Mouse (Mus musculus) forebrain, embryonic 10.5 days (tissue): ENCODE results near the gene Slirp. TPM values are rescaled to one million over a fixed set of nuclear protein-coding genes. Genes with fewer than 3 reads are reported as not detected.
"Not testable (repeated sequence)": the region's sequence is repeated elsewhere in the genome, so short reads cannot be mapped to it uniquely, and the experiment has no call there.

Experiments
- DNase-seq: peaks from one replicate; pipeline ENCODE4 v3.0.0-alpha.2; 2017; ENCODE audit warnings: low spot score; ENCODE audit errors: extremely low spot score
- H3K27ac ChIP-seq: fragments of 300-500 bp; sonication (generic); 2 replicates; pipeline ENCODE4 v1.5.1; 2016; ENCODE audit warnings: mild to moderate bottlenecking
- H3K27me3 ChIP-seq: fragments of 300-500 bp; sonication (generic); 2 replicates; pipeline ENCODE4 v1.6.1; 2016; ENCODE audit warnings: mild to moderate bottlenecking; ENCODE audit not compliant: poor library complexity, severe bottlenecking
- H3K36me3 ChIP-seq: fragments of 300-500 bp; sonication (generic); replicated peaks from 2 replicates; pipeline ENCODE4 v1.6.1; 2016; ENCODE audit warnings: mild to moderate bottlenecking, moderate library complexity
- H3K4me1 ChIP-seq: fragments of 300-500 bp; sonication (generic); 2 replicates; pipeline ENCODE4 v1.6.1; 2016
- H3K4me3 ChIP-seq: fragments of 300-500 bp; sonication (generic); 2 replicates; pipeline ENCODE4 v1.5.1; 2016; ENCODE audit warnings: mild to moderate bottlenecking, moderate library complexity
- H3K9me3 ChIP-seq: fragments of 300-500 bp; sonication (generic); 2 replicates; pipeline ENCODE4 v1.6.1; 2016; ENCODE audit warnings: mild to moderate bottlenecking, moderate library complexity
- WGBS: fragments of 180-500 bp; shearing (Covaris S2); methylation state at CpG from one replicate; pipeline ENCODE4 v1.1.7; 2016; 5-methylcytosine and 5-hydroxymethylcytosine counted together
- polyA plus RNA-seq: library from polyadenylated mRNA; unstranded; fragments of >200 nt; fragmentation: Nextera tagmentation; extraction: Ambion mirVana; gene quantifications from 2 replicates; pipeline ENCODE4 v1.2.1, GENCODE M21; 2016

The Slirp gene
- polyA plus RNA-seq, 1 experiment from 2014 or later = 319 TPM

GRCm38 (mm10) chr12:87444211-87444610, 515 bp downstream of the Slirp start:
- DNase-seq = no peak
- Histone ChIP-seq H3K4me3 (peak overlapping the region; percentile 86), H3K27ac (peak overlapping the region; percentile 95), H3K27me3 (no peaks in the 10 kb centered on the region), H3K36me3 (peaks cover 67% of the 10 kb centered on the region), H3K9me3 (no peaks in the 10 kb centered on the region), H3K4me1 (peaks cover 25% of the 10 kb centered on the region)
- 7% methylated on average over 16 of the region's 16 CpGs for WGBS

GRCm38 (mm10) chr12:87449456-87449855, 5.8 kb downstream of the Slirp start:
- Histone ChIP-seq H3K9me3 (no peaks in the 10 kb centered on the region), H3K27me3 (no peaks in the 10 kb centered on the region), H3K4me3 (no peak overlapping the region), H3K36me3 (peaks cover 91% of the 10 kb centered on the region), H3K27ac (no peak overlapping the region), H3K4me1 (peaks cover 9% of the 10 kb centered on the region)
- 90% methylated on average over 9 of the region's 9 CpGs for WGBS
- DNase-seq = no peak

DNA sequence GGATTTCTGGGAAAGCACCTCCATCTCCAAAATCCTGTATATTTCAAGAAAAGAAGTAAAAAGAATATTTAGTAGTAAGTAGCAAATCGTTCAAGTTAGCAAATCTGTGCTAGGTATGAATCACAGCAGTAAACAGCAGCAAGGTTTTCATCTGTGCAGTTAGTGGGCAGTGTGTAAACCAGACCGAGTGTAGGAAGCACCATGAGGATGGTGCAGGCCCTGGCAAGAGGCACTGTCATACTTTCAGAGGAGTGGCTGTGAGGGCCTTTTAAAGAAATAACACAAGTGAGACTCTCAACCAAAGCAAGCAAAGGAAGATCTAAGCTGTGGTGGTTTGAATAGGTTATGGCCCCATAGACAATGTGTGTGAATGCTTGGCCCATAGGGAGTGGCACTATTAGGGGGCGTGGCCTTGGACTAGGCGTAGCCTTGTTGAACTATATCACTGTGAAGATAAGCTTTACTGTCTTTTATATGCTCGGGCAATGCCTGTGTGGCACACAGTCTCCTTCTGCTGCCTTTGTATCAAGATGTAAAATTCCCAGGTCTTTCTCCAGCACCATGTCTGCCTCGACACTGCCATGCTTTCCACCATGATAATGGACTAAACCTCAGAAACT, 21.1 kb downstream of the Slirp start:
- WGBS = 92% methylated on average over 6 of the region's 6 CpGs
- Histone ChIP-seq H3K4me3 (no peak overlapping the region), H3K27me3 (no peaks in the 10 kb centered on the region), H3K27ac (no peak overlapping the region), H3K4me1 (no peaks in the 10 kb centered on the region), H3K9me3 (no peaks in the 10 kb centered on the region), H3K36me3 (peaks cover 94% of the 10 kb centered on the region)
- no peak for DNase-seq

DNA sequence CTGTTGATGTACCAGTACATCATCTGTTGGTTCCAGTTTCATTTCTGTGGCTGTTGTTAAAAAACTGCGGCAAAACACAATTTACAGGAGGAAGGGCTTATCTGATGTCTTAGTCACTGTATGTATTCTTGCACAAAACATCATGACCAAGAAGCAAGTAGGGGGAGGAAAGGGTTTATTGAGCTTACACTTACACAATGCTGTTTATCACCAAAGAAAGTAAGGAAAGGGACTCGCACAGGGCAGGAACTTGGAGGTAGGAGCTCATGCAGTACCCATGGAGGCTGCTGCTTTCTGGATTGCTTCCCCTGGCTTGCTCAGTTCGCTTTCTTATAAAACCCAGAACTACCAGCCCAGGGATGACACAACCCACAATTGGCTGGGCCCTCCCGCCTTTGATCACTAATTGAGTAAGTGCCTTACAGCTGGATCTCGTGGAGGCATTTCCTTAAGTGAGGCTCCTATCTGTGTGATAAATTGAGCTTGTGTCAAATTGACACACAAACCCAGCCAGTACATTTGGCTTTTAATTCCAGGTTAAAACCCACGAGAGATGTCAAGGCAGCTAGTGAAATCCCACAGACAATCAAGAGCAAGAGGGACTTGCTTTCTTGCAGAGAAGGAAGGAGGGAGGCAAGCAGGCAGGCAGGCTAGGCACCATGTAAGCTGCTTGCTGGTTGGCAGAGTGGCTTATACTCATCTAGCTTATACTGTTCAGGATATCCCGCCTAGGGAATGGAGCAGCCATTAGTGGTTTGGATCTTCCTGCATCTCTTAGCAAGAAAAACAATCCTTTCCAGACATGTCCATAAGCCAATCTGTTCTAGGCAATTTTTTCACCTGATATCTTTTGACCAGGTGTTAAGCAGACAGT, 26.8 kb downstream of the Slirp start:
- WGBS = 75% methylated on average over 7 of the region's 7 CpGs
- Histone ChIP-seq H3K4me1 (peaks cover 13% of the 10 kb centered on the region), H3K36me3 (peaks cover 43% of the 10 kb centered on the region), H3K27ac (peak overlapping the region; percentile 97), H3K4me3 (peak overlapping the region; percentile 88), H3K27me3 (no peaks in the 10 kb centered on the region), H3K9me3 (no peaks in the 10 kb centered on the region)
- no peak for DNase-seq

GRCm38 (mm10) chr12:87471421-87471963, 27.8 kb downstream of the Slirp start:
- peak overlapping the region; percentile 97 for H3K27ac ChIP-seq
- H3K27me3 ChIP-seq = no peaks in the 10 kb centered on the region
- no peaks in the 10 kb centered on the region for H3K9me3 ChIP-seq
- no peak for DNase-seq
- H3K4me1 ChIP-seq = peaks cover 13% of the 10 kb centered on the region
- whole genome bisulfite sequencing = under 1% methylated on average over 19 of the region's 19 CpGs
- H3K4me3 ChIP-seq = peak overlapping the region; percentile 88
- peaks cover 35% of the 10 kb centered on the region for H3K36me3 ChIP-seq

DNA sequence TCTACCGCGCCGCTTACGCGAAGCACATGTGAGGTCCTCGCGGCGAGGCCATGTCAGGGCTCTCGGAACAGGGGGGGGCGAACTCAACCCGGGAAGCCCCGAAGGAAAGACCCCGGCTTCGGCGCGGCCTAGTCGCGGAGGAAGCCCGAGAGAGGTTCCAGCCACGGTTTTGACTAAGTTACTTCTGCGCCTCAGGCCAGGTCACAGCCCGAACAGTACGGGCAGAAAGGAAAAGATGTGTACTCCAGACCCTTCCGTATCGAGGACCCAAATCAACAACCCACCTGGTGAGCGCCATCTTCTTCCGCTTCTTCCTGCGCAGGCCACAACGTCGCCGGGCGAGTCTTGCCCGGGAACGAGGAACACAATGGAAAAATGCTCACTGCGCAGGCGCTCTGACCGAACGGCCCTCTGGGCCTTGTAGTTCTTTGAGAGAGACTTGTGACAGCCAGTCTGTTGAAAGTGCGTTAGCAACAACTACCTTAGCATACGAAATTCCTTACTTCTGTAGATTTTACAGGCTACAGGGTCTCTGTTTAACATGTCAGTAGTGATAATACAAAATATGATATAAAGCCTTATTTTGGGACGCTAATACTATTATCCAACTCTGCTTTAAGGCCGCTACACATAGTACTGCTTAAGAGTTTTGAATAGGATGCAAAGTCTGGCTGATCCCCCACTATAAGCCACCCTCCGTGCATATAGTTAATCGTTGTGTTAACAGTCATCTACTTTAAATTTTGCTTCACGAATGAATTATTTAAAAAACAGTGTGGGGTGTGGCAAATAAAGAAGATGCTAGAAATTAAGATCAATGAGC, 28.5 kb downstream of the Slirp start, which contains the start of gene Snw1:
Gene Snw1 (minus strand): TSS at position 311 of the 823 bp plus-strand sequence.
- peaks cover 28% of the 10 kb centered on the region for H3K36me3 ChIP-seq
- H3K4me3 ChIP-seq = peak within 1 kb of the TSS; percentile 88
- DNase-seq = peak; percentile 94
- 3% methylated on average over 45 of the region's 45 CpGs for WGBS
- H3K4me1 ChIP-seq = peaks cover 13% of the 10 kb centered on the region
- no peaks in the 10 kb centered on the region for H3K27me3 ChIP-seq
- H3K27ac ChIP-seq = peak within 1 kb of the TSS; percentile 97
- no peaks in the 10 kb centered on the region for H3K9me3 ChIP-seq

GRCm38 (mm10) chr12:87474756-87475155, 31.1 kb downstream of the Slirp start:
- no peak for DNase-seq
- peaks cover 6% of the 10 kb centered on the region for H3K36me3 ChIP-seq

GRCm38 (mm10) chr12:87482482-87482881, 38.8 kb downstream of the Slirp start:
- H3K36me3 ChIP-seq, H3K27ac ChIP-seq, H3K4me1 ChIP-seq, H3K4me3 ChIP-seq, H3K9me3 ChIP-seq, DNase-seq, H3K27me3 ChIP-seq: not testable (repeated sequence)
- WGBS = 89% methylated on average over 5 of the region's 5 CpGs

More at GRCm38 (mm10) chr12:87474756-87475155, 31.1 kb downstream of the Slirp start:
- Histone ChIP-seq H3K9me3 (no peaks in the 10 kb centered on the region), H3K27me3 (no peaks in the 10 kb centered on the region), H3K4me3 (no peak overlapping the region), H3K4me1 (peaks cover 13% of the 10 kb centered on the region), H3K27ac (no peak overlapping the region)
- 84% methylated on average over 3 of the region's 3 CpGs for WGBS

DNA sequence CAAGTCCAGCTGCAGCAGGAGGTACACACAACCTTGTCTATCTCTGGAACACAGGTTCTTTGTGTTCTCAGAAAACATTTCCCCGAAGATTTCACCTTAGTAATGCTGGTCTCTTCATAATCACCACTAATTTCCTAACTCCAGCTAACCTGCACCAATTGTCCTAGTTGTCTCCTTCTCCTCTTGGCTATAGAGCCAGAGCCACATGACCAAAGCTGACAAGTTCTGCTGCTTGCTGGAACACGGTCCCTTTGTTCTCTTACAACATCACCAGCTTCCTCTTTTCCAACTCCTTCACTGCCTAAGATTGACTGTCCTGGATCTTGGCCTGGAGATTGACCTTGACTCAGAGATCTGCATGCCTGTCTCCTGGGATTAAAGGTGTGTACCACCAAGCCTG, 45.0 kb downstream of the Slirp start:
- H3K9me3 ChIP-seq, DNase-seq: not testable (repeated sequence)

GRCm38 (mm10) chr12:87494421-87494820, 50.7 kb downstream of the Slirp start, which contains the start of gene Gm5788:
Gm5788 (plus strand) TSS chr12:87494721.
- H3K27ac ChIP-seq, DNase-seq, H3K4me1 ChIP-seq, H3K27me3 ChIP-seq, H3K4me3 ChIP-seq, H3K9me3 ChIP-seq, H3K36me3 ChIP-seq: not testable (repeated sequence)
- 87% methylated on average over 3 of the region's 3 CpGs for WGBS

More for the DNA sequence above, 45.0 kb downstream of the Slirp start:
- not testable (repeated sequence) for H3K36me3 ChIP-seq, H3K4me1 ChIP-seq, H3K27me3 ChIP-seq, H3K27ac ChIP-seq, H3K4me3 ChIP-seq
- WGBS = 72% methylated on average over 2 of the region's 2 CpGs
